Mouse (Mus musculus) forebrain, postnatal 0 days (tissue): Measurements from ENCODE around the gene Pdgfd. TPM values are rescaled to one million over a fixed set of nuclear protein-coding genes. Genes with fewer than 3 reads are reported as not detected.
"Not testable (repeated sequence)": the region's sequence is repeated elsewhere in the genome, so short reads cannot be mapped to it uniquely, and the experiment has no call there.

Experiments used
- ATAC-seq: fragments of 200-750 bp; cut with Nextera tagmentation; 2 replicates; pipeline ENCODE4 v1.8.0; 2017; ENCODE audit warnings: mild to moderate bottlenecking, moderate library complexity
- DNase-seq: peaks from one replicate; pipeline ENCODE4 v3.0.0-alpha.2; 2015
- H3K27ac ChIP-seq: fragments of 300-500 bp; sonication (generic); 2 replicates; pipeline ENCODE4 v1.5.1; 2014; ENCODE audit warnings: low read depth, mild to moderate bottlenecking, antibody characterized with exemption, low read length, moderate library complexity, mixed read lengths
- H3K27me3 ChIP-seq: fragments of 300-500 bp; sonication (generic); 2 replicates; pipeline ENCODE4 v1.6.1; 2014; ENCODE audit warnings: mild to moderate bottlenecking, low read length, mixed read lengths; ENCODE audit not compliant: insufficient read depth
- H3K36me3 ChIP-seq: fragments of 300-500 bp; sonication (generic); 2 replicates; pipeline ENCODE4 v1.6.1; 2014; ENCODE audit warnings: mild to moderate bottlenecking, moderate library complexity; ENCODE audit not compliant: insufficient read depth
- H3K4me1 ChIP-seq: fragments of 300-500 bp; sonication (generic); 2 replicates; pipeline ENCODE4 v1.6.1; 2014; ENCODE audit warnings: antibody characterized with exemption; ENCODE audit not compliant: insufficient read depth
- H3K4me2 ChIP-seq: fragments of 300-500 bp; sonication (generic); 2 replicates; pipeline ENCODE4 v1.6.1; 2014; ENCODE audit warnings: low read depth, mild to moderate bottlenecking, moderate library complexity
- H3K4me3 ChIP-seq: fragments of 300-500 bp; sonication (generic); 2 replicates; pipeline ENCODE4 v1.5.1; 2014; ENCODE audit warnings: low read depth, low read length, mixed read lengths
- H3K9ac ChIP-seq: fragments of 300-500 bp; sonication (generic); 2 replicates; pipeline ENCODE4 v1.6.1; 2014; ENCODE audit warnings: mild to moderate bottlenecking
- H3K9me3 ChIP-seq: fragments of 300-500 bp; sonication (generic); 2 replicates; pipeline ENCODE4 v1.6.1; 2016; ENCODE audit warnings: low read length
- CTCF ChIP-seq: sonication (generic); IDR thresholded peaks from 2 replicates; pipeline ENCODE4 v1.5.1; 2016; ENCODE audit warnings: antibody characterized with exemption, control low read depth, low read depth
- WGBS: fragments of 180-500 bp; shearing (Covaris S2); extraction: QIAGEN DNeasy Blood & Tissue Kit; methylation state at CpG from one replicate; pipeline ENCODE4 v1.1.7; 2014; 5-methylcytosine and 5-hydroxymethylcytosine counted together
- polyA plus RNA-seq: library from polyadenylated mRNA; unstranded; fragments of >200 nt; fragmentation: Nextera tagmentation; extraction: Ambion mirVana; gene quantifications from 2 replicates; pipeline ENCODE4 v1.2.1, GENCODE M21; 2015
- total RNA-seq: library from RNA; depleted of rRNA; stranded (reverse); fragments of >200 nt; gene quantifications from 2 replicates; pipeline ENCODE4 v1.2.3, GENCODE M21; 2014

The Pdgfd gene
- total and polyA plus RNA-seq, 2 experiments from 2014 or later = 2.8 to 4.5 TPM

- no peaks in the 10 kb centered on the region for H3K4me1 ChIP-seq
- H3K4me2 ChIP-seq = no peak overlapping the region
- 36% methylated on average over 1 of the region's 1 CpGs for WGBS
- DNase-seq (no peak), ATAC-seq (no peak)
- no peak for TF ChIP-seq CTCF
- H3K9me3 ChIP-seq = no peaks in the 10 kb centered on the region
- no peak overlapping the region for H3K27ac ChIP-seq
- no peaks in the 10 kb centered on the region for H3K27me3 ChIP-seq
- H3K4me3 ChIP-seq = no peak overlapping the region
- no peak overlapping the region for H3K9ac ChIP-seq
- H3K36me3 ChIP-seq = no peaks in the 10 kb centered on the region
These were observed 25.0 kb downstream of the Pdgfd start for GRCm38 (mm10) chr9:6193352-6193751.

- ATAC-seq = no peak
- no peak for TF ChIP-seq CTCF
- WGBS = 73% methylated on average over 5 of the region's 5 CpGs
These were observed 44.5 kb downstream of the Pdgfd start for GRCm38 (mm10) chr9:6212862-6213261.

GRCm38 (mm10) chr9:6217505-6217904 is 49.1 kb downstream of the Pdgfd start:
- DNase-seq (no peak), ATAC-seq (no peak)
- H3K4me2 ChIP-seq = no peak overlapping the region
- no peaks in the 10 kb centered on the region for H3K27me3 ChIP-seq
- WGBS = 54% methylated on average over 1 of the region's 1 CpGs
- no peaks in the 10 kb centered on the region for H3K9me3 ChIP-seq
- TF ChIP-seq CTCF = no peak
- no peaks in the 10 kb centered on the region for H3K36me3 ChIP-seq
- H3K4me3 ChIP-seq = no peak overlapping the region
- no peak overlapping the region for H3K27ac ChIP-seq
- no peak overlapping the region for H3K9ac ChIP-seq
- no peaks in the 10 kb centered on the region for H3K4me1 ChIP-seq

More at GRCm38 (mm10) chr9:6212862-6213261, 44.5 kb downstream of the Pdgfd start:
- Histone ChIP-seq H3K9me3 (no peaks in the 10 kb centered on the region), H3K9ac (no peak overlapping the region), H3K4me3 (no peak overlapping the region), H3K4me1 (no peaks in the 10 kb centered on the region), H3K27me3 (no peaks in the 10 kb centered on the region), H3K4me2 (no peak overlapping the region), H3K36me3 (no peaks in the 10 kb centered on the region), H3K27ac (no peak overlapping the region)
- DNase-seq = no peak

GRCm38 (mm10) chr9:6235982-6236381 is 67.6 kb downstream of the Pdgfd start:
- not testable (repeated sequence) for H3K4me2 ChIP-seq, ATAC-seq
- WGBS = 94% methylated on average over 1 of the region's 1 CpGs

GRCm38 (mm10) chr9:6250320-6250719 is 81.9 kb downstream of the Pdgfd start:
- ATAC-seq (peak; percentile 81), DNase-seq (peak; percentile 26)
- Histone ChIP-seq H3K36me3 (no peaks in the 10 kb centered on the region), H3K4me1 (no peaks in the 10 kb centered on the region; the same call in 1 of the 2 replicates), H3K9me3 (no peaks in the 10 kb centered on the region), H3K4me3 (no peak overlapping the region), H3K27me3 (no peaks in the 10 kb centered on the region), H3K4me2 (no peak overlapping the region), H3K9ac (no peak overlapping the region), H3K27ac (no peak overlapping the region)
- no peak for TF ChIP-seq CTCF
- WGBS = 17% methylated on average over 1 of the region's 1 CpGs

More at GRCm38 (mm10) chr9:6235982-6236381, 67.6 kb downstream of the Pdgfd start:
- H3K27me3 ChIP-seq, H3K9me3 ChIP-seq, H3K4me3 ChIP-seq, H3K36me3 ChIP-seq, H3K27ac ChIP-seq, H3K4me1 ChIP-seq, DNase-seq, H3K9ac ChIP-seq: not testable (repeated sequence)

GRCm38 (mm10) chr9:6251990-6252389 is 83.6 kb downstream of the Pdgfd start:
- DNase-seq = no peak
- H3K4me2 ChIP-seq = no peak overlapping the region
- no peak overlapping the region for H3K4me3 ChIP-seq
- H3K9ac ChIP-seq = no peak overlapping the region
- no peaks in the 10 kb centered on the region; the same call in 1 of the 2 replicates for H3K4me1 ChIP-seq
- peak; percentile 37 for ATAC-seq
- no peak overlapping the region for H3K27ac ChIP-seq
- no peaks in the 10 kb centered on the region for H3K36me3 ChIP-seq
- 49% methylated on average over 2 of the region's 2 CpGs for WGBS
- H3K27me3 ChIP-seq = no peaks in the 10 kb centered on the region
- TF ChIP-seq CTCF = no peak
- no peaks in the 10 kb centered on the region for H3K9me3 ChIP-seq

- no peak overlapping the region for H3K4me3 ChIP-seq
- no peak overlapping the region for H3K4me2 ChIP-seq
- no peaks in the 10 kb centered on the region for H3K27me3 ChIP-seq
- no peak overlapping the region for H3K27ac ChIP-seq
- H3K9me3 ChIP-seq = no peaks in the 10 kb centered on the region
- H3K36me3 ChIP-seq = no peaks in the 10 kb centered on the region
- H3K9ac ChIP-seq = no peak overlapping the region
- ATAC-seq = no peak
- no peak for DNase-seq
- TF ChIP-seq CTCF = no peak
- H3K4me1 ChIP-seq = no peaks in the 10 kb centered on the region
These were observed 88.7 kb downstream of the Pdgfd start for GRCm38 (mm10) chr9:6257072-6257471.

- no peaks in the 10 kb centered on the region for H3K4me1 ChIP-seq
- WGBS = 79% methylated on average over 2 of the region's 2 CpGs
These were observed 96.4 kb downstream of the Pdgfd start for GRCm38 (mm10) chr9:6264820-6265219.

More at GRCm38 (mm10) chr9:6264820-6265219, 96.4 kb downstream of the Pdgfd start:
- ATAC-seq (no peak), DNase-seq (no peak)
- Histone ChIP-seq H3K27me3 (no peaks in the 10 kb centered on the region), H3K4me3 (no peak overlapping the region), H3K9me3 (no peaks in the 10 kb centered on the region), H3K27ac (no peak overlapping the region), H3K9ac (no peak overlapping the region), H3K4me2 (no peak overlapping the region), H3K36me3 (no peaks in the 10 kb centered on the region)
- TF ChIP-seq CTCF = no peak
